Mouse (Mus musculus): ENCODE results near the gene Liph.
A peak's percentile ranks its signal among the peaks of the same experiment; 100 is the strongest.
"Not testable (repeated sequence)": the region's sequence is repeated elsewhere in the genome, so short reads cannot be mapped to it uniquely, and the experiment has no call there.

The Liph gene

GRCm38 (mm10) chr16:21995304-21995703 is at the start of gene Liph:
TSS of gene Liph (minus strand) at chr16:21995663.
- DNase-seq (ENCODE audit: low spot score in 2 of 2) = no peak

- DNase-seq (ENCODE audit: low spot score in 2 of 2) = no peak
These were observed 48.4 kb upstream of the Liph start for GRCm38 (mm10) chr16:22043830-22044229.

DNA sequence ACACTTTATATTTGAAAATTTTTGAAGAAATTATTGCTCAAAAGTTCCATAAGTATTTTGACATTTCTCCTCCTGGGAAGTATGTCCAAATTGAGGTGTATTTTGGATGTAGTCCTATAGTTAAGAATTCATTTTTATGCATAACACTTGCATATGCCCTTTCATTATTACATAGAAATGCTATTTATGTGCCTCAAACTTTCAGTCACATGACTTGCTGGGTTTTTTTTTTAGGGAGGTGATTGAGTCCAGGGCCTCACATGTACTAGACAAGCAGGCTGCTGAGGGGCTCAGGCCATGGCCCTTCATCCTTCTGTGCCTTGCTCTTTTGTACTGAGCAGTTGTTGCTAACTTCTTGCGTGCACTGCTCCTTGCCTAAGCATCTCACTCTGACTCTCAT is 44.5 kb upstream of the Liph start:
- no peak for DNase-seq (ENCODE audit: low spot score in 2 of 2)

DNA sequence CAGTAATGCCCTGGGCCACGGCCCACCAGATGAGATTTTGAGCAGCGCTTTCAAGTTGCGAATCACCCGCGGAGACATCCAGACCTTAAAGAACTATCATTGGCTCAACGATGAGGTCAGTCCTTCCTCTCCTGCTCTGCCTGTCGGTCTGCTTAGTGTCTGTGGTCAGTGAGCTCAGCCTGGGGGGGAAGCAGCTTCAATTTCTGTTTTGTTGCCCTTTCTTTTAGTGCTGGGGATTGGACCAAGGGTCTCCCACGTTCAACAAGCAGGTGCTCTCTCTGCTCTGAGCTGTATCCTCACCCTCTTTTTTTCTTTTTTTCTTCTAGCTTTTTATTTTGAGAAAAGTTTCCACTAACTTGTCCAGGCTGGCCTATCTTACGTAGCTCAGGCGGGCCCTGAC is 43.1 kb upstream of the Liph start:
- no peak for DNase-seq (ENCODE audit: low spot score in 2 of 2)

- no peak for DNase-seq (ENCODE audit: low spot score in 2 of 2)
These were observed 32.0 kb upstream of the Liph start for GRCm38 (mm10) chr16:22027474-22027873.

- DNase-seq (ENCODE audit: low spot score in 2 of 2) = no peak
These were observed 26.7 kb upstream of the Liph start for GRCm38 (mm10) chr16:22022122-22022521.

GRCm38 (mm10) chr16:22015569-22015968 is 20.1 kb upstream of the Liph start:
- DNase-seq (ENCODE audit: low spot score in 2 of 2) = no peak

DNA sequence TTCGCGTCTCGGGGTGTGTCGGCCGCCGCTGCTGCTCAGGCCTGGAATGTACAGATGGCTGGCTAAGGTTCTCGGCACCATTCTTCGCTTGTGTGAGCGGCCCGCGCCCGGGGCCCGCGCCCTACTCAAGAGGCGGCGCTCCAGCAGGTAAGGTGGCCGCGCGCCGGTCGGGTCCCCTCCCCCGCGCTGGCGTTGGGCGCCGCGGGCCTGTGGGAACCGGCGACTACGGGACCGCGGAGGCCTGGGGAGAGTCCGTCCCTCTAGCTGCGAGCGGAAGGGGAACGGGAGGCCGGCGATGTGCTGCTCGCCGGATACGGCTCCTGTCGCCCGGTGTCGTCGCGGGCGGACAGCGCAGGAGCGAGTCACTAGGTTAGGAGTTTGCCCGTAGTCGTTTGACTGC is 14.1 kb upstream of the Liph start:
- DNase-seq (ENCODE audit: low spot score in 2 of 2) = no peak

GRCm38 (mm10) chr16:22009099-22009584 is 13.7 kb upstream of the Liph start, which contains the start of gene Senp2:
TSS of gene Senp2 (plus strand) at chr16:22009484.
- peak; percentile 100 for DNase-seq (ENCODE audit: low spot score in 2 of 2)

GRCm38 (mm10) chr16:22001606-22002005 is 6.1 kb upstream of the Liph start:
- DNase-seq (ENCODE audit: low spot score in 2 of 2) = no peak

- no peak for DNase-seq (ENCODE audit: low spot score in 2 of 2)
These were observed 5.7 kb upstream of the Liph start for GRCm38 (mm10) chr16:22001172-22001571.

GRCm38 (mm10) chr16:21999941-22000690 is 4.7 kb upstream of the Liph start:
- no peak for DNase-seq (ENCODE audit: low spot score in 2 of 2)

DNA sequence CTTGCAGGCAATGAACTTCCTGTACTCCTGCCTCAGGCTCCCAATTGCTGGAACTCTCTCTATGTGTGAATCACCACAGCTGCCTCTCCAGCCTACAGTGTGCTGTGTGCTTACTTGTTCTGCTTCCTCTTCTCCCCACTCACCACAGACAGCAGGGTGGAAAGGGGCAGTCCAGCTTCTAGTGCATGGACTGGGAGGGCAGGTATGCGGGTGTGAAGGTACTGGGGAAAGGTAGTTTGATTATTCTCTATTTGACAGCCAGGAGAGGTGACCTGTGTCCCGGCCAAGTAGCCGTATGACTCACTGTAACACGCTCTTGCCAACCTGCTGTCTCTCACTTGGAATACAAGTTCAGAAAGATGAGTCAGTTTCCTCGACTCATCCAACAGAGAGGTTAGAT is 2.6 kb upstream of the Liph start:
- no peak for DNase-seq (ENCODE audit: low spot score in 2 of 2)

GRCm38 (mm10) chr16:21996881-21997641 is 1.6 kb upstream of the Liph start:
- no peak for DNase-seq (ENCODE audit: low spot score in 2 of 2)

- DNase-seq (ENCODE audit: low spot score in 2 of 2) = no peak
These were observed 939 bp upstream of the Liph start for GRCm38 (mm10) chr16:21996402-21996801.

DNA sequence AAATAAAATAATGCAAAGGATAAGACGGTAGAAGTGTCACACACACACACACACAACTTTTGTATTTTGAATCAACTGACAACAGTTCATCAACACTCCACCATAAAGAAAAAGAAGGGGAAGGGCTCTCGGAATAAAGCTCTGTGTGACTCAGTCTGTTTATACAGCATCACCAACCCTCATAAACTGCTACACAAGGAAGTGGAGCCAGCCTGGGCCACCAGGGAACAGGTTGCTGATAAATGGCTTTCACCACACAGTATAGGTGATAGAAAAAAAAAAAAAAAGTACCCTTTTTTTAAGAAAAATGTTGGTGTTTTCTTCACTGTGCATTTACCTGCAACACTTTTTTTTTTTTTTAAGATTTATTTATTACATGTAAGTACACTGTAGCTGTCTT is 3.7 kb downstream of the Liph start:
- DNase-seq (ENCODE audit: low spot score in 2 of 2) = no peak

DNA sequence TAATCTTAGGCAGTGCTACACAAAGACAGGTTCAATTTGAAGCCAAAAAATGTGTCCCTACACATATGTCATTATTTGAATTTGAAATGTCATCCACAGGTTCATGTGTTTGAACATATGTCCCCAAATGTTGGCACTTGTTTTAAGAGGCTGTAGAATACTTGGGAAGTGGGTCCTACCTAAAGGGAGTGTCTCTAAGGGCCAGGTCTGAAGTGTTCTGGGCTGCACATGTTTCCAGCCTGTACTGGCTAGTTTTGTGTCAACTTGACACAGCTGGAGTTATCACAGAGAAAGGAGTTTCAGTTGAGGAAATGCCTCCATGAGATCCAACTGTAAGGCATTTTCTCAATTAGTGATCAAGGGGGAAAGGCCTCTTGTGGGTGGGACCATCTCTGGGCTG is 4.6 kb downstream of the Liph start:
- DNase-seq (ENCODE audit: low spot score in 2 of 2) = not testable (repeated sequence)

DNA sequence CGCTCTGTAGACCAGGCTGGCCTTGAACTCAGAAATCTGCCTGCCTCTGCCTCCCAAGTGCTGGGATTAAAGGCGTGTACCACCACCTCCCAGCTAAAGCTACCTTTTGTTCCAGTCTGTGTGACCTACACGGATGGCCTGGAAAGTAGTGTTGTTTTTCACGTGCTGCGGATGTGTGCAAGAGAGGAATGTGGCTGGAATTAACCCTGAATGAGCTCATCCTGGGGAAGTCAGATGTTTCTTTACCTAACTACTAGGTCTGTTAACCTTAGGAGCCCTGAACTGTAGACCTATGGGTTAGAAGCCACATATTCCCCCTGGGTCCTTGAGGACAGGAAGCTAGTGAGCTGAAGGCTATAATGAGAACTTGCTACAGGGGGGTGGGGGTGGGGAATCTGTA is 7.5 kb downstream of the Liph start:
- DNase-seq (ENCODE audit: low spot score in 2 of 2) = no peak

- no peak for DNase-seq (ENCODE audit: low spot score in 2 of 2)
These were observed 9.3 kb downstream of the Liph start for GRCm38 (mm10) chr16:21986191-21986590.

GRCm38 (mm10) chr16:21984091-21984490 is 11.4 kb downstream of the Liph start:
- no peak for DNase-seq (ENCODE audit: low spot score in 2 of 2)

- DNase-seq (ENCODE audit: low spot score in 2 of 2) = no peak
These were observed 11.9 kb downstream of the Liph start for GRCm38 (mm10) chr16:21983581-21983980.

GRCm38 (mm10) chr16:21983146-21983545 is 12.3 kb downstream of the Liph start:
- no peak for DNase-seq (ENCODE audit: low spot score in 2 of 2)

DNA sequence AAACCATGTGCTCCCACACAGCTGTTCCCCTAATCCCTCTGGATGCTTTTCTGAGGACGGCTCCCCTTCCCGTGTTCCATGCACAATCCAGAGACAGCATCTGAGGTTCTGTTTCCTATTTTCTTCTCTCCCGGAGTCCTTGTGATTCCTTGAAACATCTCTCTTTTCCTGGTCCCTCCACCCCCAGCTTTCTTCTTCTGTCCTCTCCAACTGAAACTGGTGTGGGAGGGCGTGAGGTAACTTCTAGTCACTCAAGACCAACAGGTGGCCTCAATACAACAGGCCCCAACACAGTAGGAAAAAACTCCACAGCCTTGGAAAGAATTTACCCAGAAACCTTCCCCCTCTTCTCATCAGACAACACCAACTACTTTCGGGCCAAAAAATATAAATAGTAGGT is 18.1 kb downstream of the Liph start:
- no peak for DNase-seq (ENCODE audit: low spot score in 2 of 2)

Data from frontal cortex, postnatal 14 days (tissue).